Mouse (Mus musculus): ENCODE measurements around the gene Erp29.

DNA sequence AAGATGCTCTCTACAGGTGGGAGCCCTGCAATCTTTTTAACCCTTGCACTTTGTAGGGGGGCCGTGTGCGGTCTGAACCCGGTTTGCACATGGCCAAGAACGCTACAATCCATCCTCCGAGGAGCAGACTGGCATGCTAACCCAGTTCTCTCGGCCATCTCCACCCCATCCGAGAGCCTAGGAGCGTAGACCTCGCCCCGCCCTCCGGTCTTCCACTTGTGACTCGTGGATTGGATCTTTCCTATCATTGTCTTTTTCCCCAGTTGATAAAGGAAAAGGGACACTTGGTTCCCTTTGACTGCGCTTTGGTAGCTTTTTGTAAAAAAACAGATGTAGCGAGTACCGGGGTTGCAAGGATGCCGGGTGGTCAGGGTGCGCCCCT, 671 bp downstream of the Erp29 start, which contains the start of gene Tmem116:
- no peak for TF ChIP-seq MAX (IDR thresholded peaks at IDR 0.05)
- no peak for TF ChIP-seq CTCF (IDR thresholded peaks at IDR 0.05; ENCODE audit: control insufficient read depth, insufficient read depth, insufficient read length)
- no peak for TF ChIP-seq FOSL1 (IDR thresholded peaks at IDR 0.05; ENCODE audit: insufficient read depth, low read length, poor library complexity, severe bottlenecking)
- no peak for TF ChIP-seq USF1 (IDR thresholded peaks at IDR 0.05; ENCODE audit: low read depth)
- no peak for TF ChIP-seq MYOD1 (IDR thresholded peaks at IDR 0.05; ENCODE audit: control insufficient read depth, insufficient read length, low read depth)
- TF ChIP-seq MYOG (IDR thresholded peaks at IDR 0.05; ENCODE audit: control insufficient read depth, extremely low read depth, insufficient read length) = no peak
